12 mouse cellular contexts compared by ENCODE assay signal in the genomic region with DNA sequence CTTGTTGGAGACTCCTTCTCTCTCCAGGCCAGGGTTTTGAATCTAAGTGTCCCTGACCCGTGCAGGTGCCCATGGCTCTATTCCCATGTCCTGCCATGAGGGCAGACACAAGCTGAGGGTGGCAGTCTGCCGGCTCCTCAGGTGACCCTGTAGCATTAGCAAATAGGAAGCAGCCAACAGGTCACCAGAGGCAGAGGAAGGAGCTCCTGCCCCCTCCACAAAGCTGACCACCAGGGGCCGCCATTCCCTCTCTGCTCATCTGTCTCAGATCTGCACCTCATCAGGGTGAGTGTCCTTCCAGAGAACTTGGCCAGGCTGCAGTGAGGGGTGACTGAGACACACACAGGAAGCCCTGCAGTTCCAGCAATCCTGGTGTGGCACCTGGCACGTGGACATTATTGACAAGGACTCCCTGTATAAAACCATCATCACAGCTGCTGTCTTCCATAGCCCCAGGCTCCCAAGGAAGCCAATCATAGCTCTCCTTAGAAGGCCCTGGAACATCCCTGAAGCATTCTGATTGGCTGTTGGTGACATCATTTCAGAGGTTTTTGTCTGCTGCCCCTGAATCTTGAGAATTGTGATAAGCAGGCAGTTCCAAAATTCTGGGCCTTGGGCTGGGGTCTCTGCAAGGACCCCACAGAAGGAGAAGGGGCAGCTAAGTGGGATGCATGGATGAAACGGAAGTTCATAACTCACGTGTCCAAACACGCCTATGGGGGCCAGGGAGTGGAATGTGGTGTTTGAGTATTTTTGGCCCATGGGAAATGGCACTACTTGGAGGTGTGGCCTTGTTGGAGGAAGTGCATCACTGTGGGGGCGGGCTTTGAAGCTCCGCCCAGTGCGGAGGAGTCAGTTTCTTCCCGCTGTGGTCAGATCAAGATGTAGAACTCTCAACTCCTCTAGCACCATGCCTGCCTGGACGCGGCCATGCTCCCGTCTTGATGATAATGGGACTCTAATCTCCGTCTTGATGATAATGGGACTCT.
A peak's percentile ranks its signal among the peaks of the same experiment; 100 is the strongest.
DNase-seq lines count a peak whose midpoint lies in the region; ATAC-seq and TF ChIP-seq lines count a peak whose summit lies in the region.
"Had no signal": no experiment of that assay in that cellular context is flagged by ENCODE, and none has a peak within 500 bp of the region (broad histone marks: within the 10 kb centered on the region; RNA-seq: fewer than 3 reads in every experiment).

No protein-coding gene starts in this region.

- H3K79me2 ChIP-seq in heart, adult 2 months (replicated peaks; ENCODE audit: control insufficient read depth, insufficient read depth, low read length), result no peaks in the 10 kb centered on the region

- no peak overlapping the region for H3K4me2 ChIP-seq in lung, embryonic 14.5 days

- intact Hi-C loops in heart, adult 2 months (cut with DNase I), result no loop called here
- intact Hi-C loops in heart, postnatal 14 days (cut with DNase I), result no loop called here

- no peak overlapping the region for H3K27ac ChIP-seq in heart, adult 2 months
- no peak overlapping the region for H3K27ac ChIP-seq in heart, embryonic 10.5 days
- no peak overlapping the region for H3K27ac ChIP-seq in lung, embryonic 14.5 days (ENCODE audit: low read depth)
- no peak overlapping the region for H3K27ac ChIP-seq in ES-E14 (ENCODE audit: insufficient read depth, low read depth, low read length, poor library complexity, severe bottlenecking)

- no peaks in the 10 kb centered on the region for H3K27me3 ChIP-seq in heart, adult 2 months (ENCODE audit: control insufficient read depth, insufficient read depth, low read length)
- no peaks in the 10 kb centered on the region for H3K27me3 ChIP-seq in heart, embryonic 10.5 days (ENCODE audit: insufficient read depth, poor library complexity, severe bottlenecking)
- no peaks in the 10 kb centered on the region for H3K27me3 ChIP-seq in lung, embryonic 14.5 days (ENCODE audit: insufficient read depth, low read length)
- H3K27me3 ChIP-seq: megakaryocyte, embryonic 14.5 days had no signal

- no peak for TF ChIP-seq EP300 in heart, adult 2 months (IDR thresholded peaks at IDR 0.05; ENCODE audit: insufficient read depth, low read depth, low read length)

- 60% methylated on average over 15 of the region's 15 CpGs for WGBS in heart, adult 2 months
- 63% methylated on average over 15 of the region's 15 CpGs for WGBS in heart, embryonic 10.5 days
- WGBS in lung, embryonic 14.5 days, result 72% methylated on average over 15 of the region's 15 CpGs

- TF ChIP-seq POLR2A in heart, adult 2 months (IDR thresholded peaks at IDR 0.05; ENCODE audit: insufficient read depth, low read depth, low read length), result no peak

- DNase-seq in heart, adult 2 months, result peak; percentile 36 to 42
- DNase-seq in heart, embryonic 10.5 days (ENCODE audit: low spot score), result no peak
- DNase-seq in lung, embryonic 14.5 days, result no peak
- no peak for DNase-seq in lung, postnatal 4 days
- DNase-seq in ES-E14 (ENCODE audit: low read depth, low spot score), result peak; percentile 55
- peak; percentile 13 to 19 for DNase-seq in heart, postnatal 14 days
- DNase-seq in cerebellum, adult 9-10 months, result no peak
- DNase-seq: cerebellum, adult 9-11 months; gastrocnemius, postnatal 25 days had no signal

- ATAC-seq in lung, embryonic 14.5 days (ENCODE audit: insufficient read depth), result no peak
- no peak for ATAC-seq in megakaryocyte-erythroid progenitor cell, adult 5-6 weeks (replicated peaks; ENCODE audit: low FRiP score, low TSS enrichment, poor library complexity, severe bottlenecking)
- ATAC-seq: forebrain, embryonic 14.5 days had no signal

- H3K36me3 ChIP-seq in heart, adult 2 months (ENCODE audit: control insufficient read depth, insufficient read depth, low read length), result no peaks in the 10 kb centered on the region
- peaks cover 85% of the 10 kb centered on the region for H3K36me3 ChIP-seq in heart, embryonic 10.5 days
- no peaks in the 10 kb centered on the region for H3K36me3 ChIP-seq in lung, embryonic 14.5 days (ENCODE audit: insufficient read depth)
- no peaks in the 10 kb centered on the region for H3K36me3 ChIP-seq in ES-E14 (ENCODE audit: control insufficient read depth, insufficient read depth, low read length, poor library complexity, severe bottlenecking)

- no peaks in the 10 kb centered on the region for H3K9me3 ChIP-seq in heart, embryonic 10.5 days
- H3K9me3 ChIP-seq in lung, embryonic 14.5 days (ENCODE audit: low read depth, low read length), result no peaks in the 10 kb centered on the region
- no peaks in the 10 kb centered on the region for H3K9me3 ChIP-seq in ES-E14 (ENCODE audit: control insufficient read depth, insufficient read depth, low read depth, low read length)

- in situ Hi-C loops in ES-E14 (cut with MboI; ENCODE audit: low sequenced_read_pairs in 2 of 2, unreplicated experiment in 2 of 2), result no loop called here

- peak; percentile 40 for TF ChIP-seq CTCF in heart, adult 2 months (IDR thresholded peaks at IDR 0.05)
- peak; percentile 37; the same call in 1 of the 2 replicates for TF ChIP-seq CTCF in lung, embryonic 14.5 days (IDR thresholded peaks at IDR 0.05; ENCODE audit: low read depth)

- H3K4me3 ChIP-seq in heart, adult 2 months, result no peak overlapping the region
- no peak overlapping the region for H3K4me3 ChIP-seq in heart, embryonic 10.5 days
- H3K4me3 ChIP-seq in lung, embryonic 14.5 days (ENCODE audit: low read depth, low read length), result no peak overlapping the region
- H3K4me3 ChIP-seq in ES-E14 (ENCODE audit: insufficient read depth in 1 of 2, low read depth in 1 of 2, low read length in 2 of 2, poor library complexity in 1 of 2, severe bottlenecking in 1 of 2), result peak overlapping the region in 1 of 2 experiments; percentile 56; a peak in 2 of 4 replicates
- H3K4me3 ChIP-seq: megakaryocyte, embryonic 14.5 days had no signal

- H3K4me1 ChIP-seq in heart, adult 2 months (ENCODE audit: control insufficient read depth, insufficient read depth, low read length), result no peaks in the 10 kb centered on the region
- peaks cover 14% of the 10 kb centered on the region for H3K4me1 ChIP-seq in heart, embryonic 10.5 days
- no peaks in the 10 kb centered on the region for H3K4me1 ChIP-seq in lung, embryonic 14.5 days (ENCODE audit: insufficient read depth)
- H3K4me1 ChIP-seq in ES-E14 (ENCODE audit: control insufficient read depth in 2 of 2, insufficient read depth in 2 of 2, low read length in 2 of 2, poor library complexity in 1 of 2), result peaks cover 0 to 3% of the 10 kb centered on the region in 2 experiments; a peak in 1 of 4 replicates
- H3K4me1 ChIP-seq: megakaryocyte, embryonic 14.5 days had no signal

- no peak overlapping the region for H3K9ac ChIP-seq in heart, adult 2 months (ENCODE audit: low read depth, low read length)
- H3K9ac ChIP-seq in lung, embryonic 14.5 days, result no peak overlapping the region
- H3K9ac ChIP-seq in ES-E14 (ENCODE audit: insufficient read depth, low read depth, low read length, poor library complexity, severe bottlenecking), result no peak overlapping the region; the same call in 1 of the 2 replicates

TF ChIP-seq in ES-E14, 5 proteins besides CTCF, POLR2A, EP300 and RAD21:
- TF ChIP-seq CHD2 (IDR thresholded peaks at IDR 0.05; ENCODE audit: low read depth, low read length) (no peak), ZC3H11A (IDR thresholded peaks at IDR 0.05; ENCODE audit: borderline replicate concordance, low read depth, low read length) (0 out of 2 replicates have a peak, but pooled peaks have one; percentile 11)
TF ChIP-seq in ES-E14: peak in this region for 1.

Comparison
In these comparisons a context has a peak if more than half of its experiments do, and no peak if none do; other contexts are left out.
1. DNase-seq: peak in heart, adult 2 months (2 of 2), ES-E14 (single experiment) and heart, postnatal 14 days (2 of 2); none in heart, embryonic 10.5 days (single experiment), lung, embryonic 14.5 days (single experiment), lung, postnatal 4 days (0 of 2) and cerebellum, adult 9-10 months (single experiment).